Mouse (Mus musculus) hindbrain, postnatal 0 days (tissue): ENCODE data around the gene Fat2. TPM values are rescaled to one million over a fixed set of nuclear protein-coding genes. Genes with fewer than 3 reads are reported as not detected.

Experiments
- ATAC-seq: fragments of 200-750 bp; cut with Nextera tagmentation; 2 replicates; pipeline ENCODE4 v1.8.0; 2017; ENCODE audit warnings: mild to moderate bottlenecking, moderate TSS enrichment, moderate library complexity
- DNase-seq: peaks from one replicate; pipeline ENCODE4 v3.0.0-alpha.2; 2015; ENCODE audit warnings: low spot score
- H3K27ac ChIP-seq: fragments of 300-500 bp; sonication (generic); 2 replicates; pipeline ENCODE4 v1.5.1; 2014; ENCODE audit warnings: mild to moderate bottlenecking
- H3K27me3 ChIP-seq: fragments of 300-500 bp; sonication (generic); 2 replicates; pipeline ENCODE4 v1.6.1; 2014; ENCODE audit warnings: low read length, mixed read lengths; ENCODE audit not compliant: insufficient read depth
- H3K36me3 ChIP-seq: fragments of 300-500 bp; sonication (generic); 2 replicates; pipeline ENCODE4 v1.6.1; 2014; ENCODE audit warnings: low read length, mixed read lengths; ENCODE audit not compliant: insufficient read depth
- H3K4me1 ChIP-seq: fragments of 300-500 bp; sonication (generic); 2 replicates; pipeline ENCODE4 v1.6.1; 2014; ENCODE audit warnings: antibody characterized with exemption, low read length, mixed read lengths; ENCODE audit not compliant: insufficient read depth
- H3K4me2 ChIP-seq: fragments of 300-500 bp; sonication (generic); 2 replicates; pipeline ENCODE4 v1.6.1; 2014; ENCODE audit warnings: low read depth, mild to moderate bottlenecking, low read length, moderate library complexity, mixed read lengths
- H3K4me3 ChIP-seq: fragments of 300-500 bp; sonication (generic); 2 replicates; pipeline ENCODE4 v1.5.1; 2014; ENCODE audit warnings: low read length
- H3K9ac ChIP-seq: fragments of 300-500 bp; sonication (generic); replicated peaks from 2 replicates; pipeline ENCODE4 v1.6.1; 2014; ENCODE audit warnings: mild to moderate bottlenecking, low read length, moderate library complexity, mixed read lengths
- H3K9me3 ChIP-seq: fragments of 300-500 bp; sonication (generic); 2 replicates; pipeline ENCODE4 v1.6.1; 2016; ENCODE audit warnings: low read length, mixed read lengths
- CTCF ChIP-seq: IDR thresholded peaks from 2 replicates; pipeline ENCODE4 v1.5.1; 2016; ENCODE audit warnings: antibody characterized with exemption, control low read depth, low read depth
- WGBS: fragments of 180-500 bp; shearing (Covaris S2); extraction: QIAGEN DNeasy Blood & Tissue Kit; methylation state at CpG from one replicate; pipeline ENCODE4 v1.1.7; 2014; 5-methylcytosine and 5-hydroxymethylcytosine counted together
- polyA plus RNA-seq: library from polyadenylated mRNA; unstranded; fragments of >200 nt; fragmentation: Nextera tagmentation; extraction: Ambion mirVana; gene quantifications from 2 replicates; pipeline ENCODE4 v1.2.1, GENCODE M21; 2015
- total RNA-seq: library from RNA; depleted of rRNA; stranded (reverse); fragments of >200 nt; gene quantifications from 2 replicates; pipeline ENCODE4 v1.2.3, GENCODE M21; 2014

The Fat2 gene
- total and polyA plus RNA-seq, 2 experiments from 2014 or later: 0.78 to 21.0 TPM

- H3K27ac ChIP-seq: no peak overlapping the region
- ATAC-seq (peak; percentile 64), DNase-seq (peak; percentile 80)
- H3K4me2 ChIP-seq: no peak overlapping the region
- H3K27me3 ChIP-seq: no peaks in the 10 kb centered on the region
- TF ChIP-seq CTCF: no peak
- WGBS: 48% methylated on average over 8 of the region's 8 CpGs
- 0 out of 2 replicates have a peak, but pooled peaks cover 2% of the 10 kb centered on the region for H3K4me1 ChIP-seq
- no peak overlapping the region for H3K9ac ChIP-seq
- no peak overlapping the region for H3K4me3 ChIP-seq
- H3K9me3 ChIP-seq: no peaks in the 10 kb centered on the region
- H3K36me3 ChIP-seq: no peaks in the 10 kb centered on the region
Measured at GRCm38 (mm10) chr11:55323854-55324253, 12.5 kb downstream of the Fat2 start.

- Histone ChIP-seq H3K27ac (no peak overlapping the region), H3K36me3 (no peaks in the 10 kb centered on the region), H3K4me2 (no peak overlapping the region), H3K4me3 (no peak overlapping the region), H3K9me3 (no peaks in the 10 kb centered on the region), H3K9ac (no peak overlapping the region), H3K27me3 (no peaks in the 10 kb centered on the region), H3K4me1 (0 out of 2 replicates have a peak, but pooled peaks cover under 1% of the 10 kb centered on the region)
- ATAC-seq: no peak
- no peak for DNase-seq
- TF ChIP-seq CTCF: no peak
- WGBS: 70% methylated on average over 2 of the region's 2 CpGs
Measured at GRCm38 (mm10) chr11:55320990-55321389, 15.4 kb downstream of the Fat2 start.

GRCm38 (mm10) chr11:55315966-55316365 lies 20.4 kb downstream of the Fat2 start:
- no peaks in the 10 kb centered on the region for H3K36me3 ChIP-seq
- H3K4me3 ChIP-seq: no peak overlapping the region
- no peak for DNase-seq
- no peak for TF ChIP-seq CTCF
- H3K9me3 ChIP-seq: no peaks in the 10 kb centered on the region
- no peak for ATAC-seq
- WGBS: 76% methylated on average over 6 of the region's 6 CpGs
- H3K27ac ChIP-seq: no peak overlapping the region
- no peak overlapping the region for H3K4me2 ChIP-seq
- H3K27me3 ChIP-seq: no peaks in the 10 kb centered on the region
- no peak overlapping the region for H3K9ac ChIP-seq
- H3K4me1 ChIP-seq: no peaks in the 10 kb centered on the region

GRCm38 (mm10) chr11:55314704-55315047 lies 21.7 kb downstream of the Fat2 start:
- no peak overlapping the region for H3K27ac ChIP-seq
- DNase-seq (no peak), ATAC-seq (no peak)
- whole genome bisulfite sequencing: 62% methylated on average over 2 of the region's 2 CpGs
- no peak overlapping the region for H3K4me3 ChIP-seq
- TF ChIP-seq CTCF: no peak
- no peaks in the 10 kb centered on the region for H3K36me3 ChIP-seq
- no peaks in the 10 kb centered on the region for H3K4me1 ChIP-seq
- H3K4me2 ChIP-seq: no peak overlapping the region
- no peaks in the 10 kb centered on the region for H3K9me3 ChIP-seq
- H3K27me3 ChIP-seq: no peaks in the 10 kb centered on the region
- no peak overlapping the region for H3K9ac ChIP-seq

DNA sequence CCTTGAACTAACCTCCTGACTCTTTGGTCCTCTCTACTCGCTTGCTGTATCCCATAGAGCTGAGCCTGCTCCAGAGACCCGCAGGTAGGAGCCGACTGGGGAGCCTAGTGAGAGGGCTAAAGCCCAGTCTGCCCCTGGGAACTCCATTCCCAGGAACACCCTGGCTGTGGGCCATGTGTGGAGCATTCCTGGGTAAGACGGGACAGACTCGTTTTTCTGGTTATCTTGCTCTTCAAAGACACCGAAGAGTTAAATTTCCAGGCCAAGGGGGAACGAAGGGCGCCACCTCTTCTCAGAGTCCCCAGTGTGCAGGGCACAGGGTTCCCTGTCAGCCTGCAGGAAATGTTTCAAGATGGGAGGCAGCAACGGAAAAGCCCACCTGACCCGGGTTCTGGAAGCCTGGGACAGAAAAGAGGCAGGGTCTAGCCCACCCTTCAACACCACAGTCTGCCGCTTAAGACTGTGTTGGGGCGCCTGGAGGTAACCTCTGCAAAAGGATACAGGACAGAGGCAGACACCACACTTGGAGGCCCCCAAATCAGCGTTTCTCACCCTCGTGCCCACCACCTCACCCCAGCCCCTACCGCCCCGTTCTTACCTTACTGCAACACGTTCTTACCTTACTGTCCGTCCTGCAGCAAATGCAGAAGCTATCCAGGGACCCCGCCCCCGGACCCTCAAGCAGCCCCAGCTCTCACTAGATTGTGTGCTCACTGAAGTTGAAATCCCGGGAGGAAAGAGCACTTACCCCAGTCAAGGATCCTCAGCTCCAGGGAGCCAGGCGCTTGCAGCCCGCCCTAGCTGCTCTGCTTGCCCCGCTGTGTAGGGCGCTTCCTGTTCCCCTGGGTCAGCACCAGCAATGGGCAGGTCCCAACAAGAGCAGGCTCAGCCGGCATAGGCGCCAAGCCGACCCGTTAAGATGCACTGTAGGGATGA lies 22.3 kb downstream of the Fat2 start:
- no peaks in the 10 kb centered on the region for H3K27me3 ChIP-seq
- no peak overlapping the region for H3K4me2 ChIP-seq
- H3K9me3 ChIP-seq: no peaks in the 10 kb centered on the region
- WGBS: 32% methylated on average over 29 of the region's 29 CpGs
- ATAC-seq (no peak), DNase-seq (no peak)
- no peak overlapping the region for H3K27ac ChIP-seq
- H3K9ac ChIP-seq: no peak overlapping the region
- no peaks in the 10 kb centered on the region for H3K36me3 ChIP-seq
- no peak overlapping the region for H3K4me3 ChIP-seq
- H3K4me1 ChIP-seq: no peaks in the 10 kb centered on the region
- no peak for TF ChIP-seq CTCF

- Histone ChIP-seq H3K9me3 (no peaks in the 10 kb centered on the region), H3K4me1 (no peaks in the 10 kb centered on the region), H3K36me3 (no peaks in the 10 kb centered on the region), H3K4me3 (no peak overlapping the region), H3K4me2 (no peak overlapping the region), H3K27ac (no peak overlapping the region), H3K27me3 (no peaks in the 10 kb centered on the region), H3K9ac (no peak overlapping the region)
- DNase-seq: no peak
- TF ChIP-seq CTCF: no peak
- 67% methylated on average over 4 of the region's 4 CpGs for WGBS
- no peak for ATAC-seq
Measured at GRCm38 (mm10) chr11:55302350-55302749, 34.0 kb downstream of the Fat2 start.

- Histone ChIP-seq H3K36me3 (no peaks in the 10 kb centered on the region), H3K27ac (no peak overlapping the region), H3K4me2 (no peak overlapping the region), H3K9ac (no peak overlapping the region), H3K4me1 (no peaks in the 10 kb centered on the region), H3K9me3 (no peaks in the 10 kb centered on the region), H3K27me3 (no peaks in the 10 kb centered on the region), H3K4me3 (no peak overlapping the region)
- no peak for TF ChIP-seq CTCF
- ATAC-seq: no peak
- no peak for DNase-seq
- 85% methylated on average over 5 of the region's 5 CpGs for WGBS
Measured at GRCm38 (mm10) chr11:55293179-55293578, 43.2 kb downstream of the Fat2 start.
